Mouse (Mus musculus) urinary bladder, adult 2 months (tissue): ENCODE results near the gene Clip3. TPM values are rescaled to one million over a fixed set of nuclear protein-coding genes. Genes with fewer than 3 reads are reported as not detected.
A peak's percentile ranks its signal among the peaks of the same experiment; 100 is the strongest.

ENCODE experiments used
- DNase-seq: peaks from one replicate; pipeline ENCODE4 v3.0.0; 2022; ENCODE audit warnings: low spot score
- polyA plus RNA-seq: library from polyadenylated mRNA; depleted of rRNA; stranded (reverse); fragments of >200 nt; gene quantifications from 2 replicates; pipeline ENCODE4 v1.2.3, GENCODE M21; 2012; rRNA removed

Clip3 gene
- polyA plus RNA-seq, 1 experiment: 23.7 TPM

GRCm38 (mm10) chr7:30326427-30326826, 34.9 kb downstream of the Clip3 start:
- no peak for DNase-seq

- DNase-seq: no peak
Observed at GRCm38 (mm10) chr7:30327140-30327539, 35.6 kb downstream of the Clip3 start.

GRCm38 (mm10) chr7:30328379-30328778, 36.9 kb downstream of the Clip3 start:
- no peak for DNase-seq

GRCm38 (mm10) chr7:30331887-30332286, 40.4 kb downstream of the Clip3 start:
- no peak for DNase-seq

- DNase-seq: no peak
Observed at GRCm38 (mm10) chr7:30332622-30333259, 41.2 kb downstream of the Clip3 start.

- no peak for DNase-seq
Observed at GRCm38 (mm10) chr7:30333436-30333835, 41.9 kb downstream of the Clip3 start.

GRCm38 (mm10) chr7:30334563-30334962, 43.0 kb downstream of the Clip3 start:
- no peak for DNase-seq

- no peak for DNase-seq
Observed at GRCm38 (mm10) chr7:30335688-30336087, 44.2 kb downstream of the Clip3 start.

- peak; percentile 52 for DNase-seq
Observed at GRCm38 (mm10) chr7:30336384-30336783, 44.9 kb downstream of the Clip3 start.

- no peak for DNase-seq
Observed at GRCm38 (mm10) chr7:30339432-30340109, 48.0 kb downstream of the Clip3 start.

- DNase-seq: no peak
Observed at GRCm38 (mm10) chr7:30346635-30347379, 55.3 kb downstream of the Clip3 start.

GRCm38 (mm10) chr7:30347828-30348227, 56.3 kb downstream of the Clip3 start:
- no peak for DNase-seq

GRCm38 (mm10) chr7:30353279-30353822, 61.8 kb downstream of the Clip3 start:
- DNase-seq: no peak

- no peak for DNase-seq
Observed at GRCm38 (mm10) chr7:30354059-30354458, 62.5 kb downstream of the Clip3 start.

Other genes starting within 250 kb of the Clip3 start
- 11.0 and 14.3 TPM in 2 replicates for gene Zfp14, start 240.3 kb upstream of the Clip3 start, polyA plus RNA-seq
- 1.3 and 1.9 TPM in 2 replicates for gene Zfp82, start 218.8 kb upstream of the Clip3 start, polyA plus RNA-seq
- gene Gm26920, start 201.3 kb upstream of the Clip3 start, polyA plus RNA-seq: 0.15 and 0.17 TPM in 2 replicates
- 3.6 and 4.7 TPM in 2 replicates for gene Zfp566, start 201.2 kb upstream of the Clip3 start, polyA plus RNA-seq
- gene Zfp260, start 197.0 kb upstream of the Clip3 start, polyA plus RNA-seq: 39.0 and 39.6 TPM in 2 replicates
- 2.6 and 3.0 TPM in 2 replicates for gene Zfp382, start 169.8 kb upstream of the Clip3 start, polyA plus RNA-seq
- 49.8 and 50.1 TPM in 2 replicates for gene Zfp146, start 122.0 kb upstream of the Clip3 start, polyA plus RNA-seq
- 16.9 and 19.4 TPM in 2 replicates for gene Cox7a1, start 107.6 kb upstream of the Clip3 start, polyA plus RNA-seq
- 449 and 545 TPM in 2 replicates for gene Capns1, start 92.9 kb upstream of the Clip3 start, polyA plus RNA-seq
- 107 and 140 TPM in 2 replicates for gene Polr2i, start 59.8 kb upstream of the Clip3 start, polyA plus RNA-seq
- 84.3 and 84.5 TPM in 2 replicates for gene Tbcb, start 59.5 kb upstream of the Clip3 start, polyA plus RNA-seq
- gene Ovol3, start 56.0 kb upstream of the Clip3 start, polyA plus RNA-seq: 0.31 TPM in 1 of 2 replicates, not detected in the other
- 0.18 and 0.36 TPM in 2 replicates for gene Thap8, start 11.6 kb upstream of the Clip3 start, polyA plus RNA-seq
- gene Wdr62, start 11.3 kb upstream of the Clip3 start, polyA plus RNA-seq: 10.2 and 11.4 TPM in 2 replicates
- 68.0 and 80.2 TPM in 2 replicates for gene Alkbh6, start 17.0 kb downstream of the Clip3 start, polyA plus RNA-seq
- 5.4 and 9.1 TPM in 2 replicates for gene Syne4, start 23.1 kb downstream of the Clip3 start, polyA plus RNA-seq
- 0.57 and 0.72 TPM in 2 replicates for gene E130208F15Rik, start 30.0 kb downstream of the Clip3 start, polyA plus RNA-seq
- gene Sdhaf1, start 32.2 kb downstream of the Clip3 start, polyA plus RNA-seq: 12.8 and 15.4 TPM in 2 replicates
- 7.9 and 11.9 TPM in 2 replicates for gene Lrfn3, start 71.0 kb downstream of the Clip3 start, polyA plus RNA-seq
- 85.1 and 117 TPM in 2 replicates for gene Tyrobp, start 122.0 kb downstream of the Clip3 start, polyA plus RNA-seq
- 3.3 and 3.8 TPM in 2 replicates for gene Hcst, start 128.1 kb downstream of the Clip3 start, polyA plus RNA-seq
- gene Nfkbid, start 130.0 kb downstream of the Clip3 start, polyA plus RNA-seq: 1.8 and 2.0 TPM in 2 replicates
- 4.2 and 4.5 TPM in 2 replicates for gene Aplp1, start 153.8 kb downstream of the Clip3 start, polyA plus RNA-seq
- not detected in 2 replicates for gene Kirrel2, start 166.0 kb downstream of the Clip3 start, polyA plus RNA-seq
- gene Nphs1, start 166.6 kb downstream of the Clip3 start, polyA plus RNA-seq: not detected in 2 replicates
- not detected in 2 replicates for gene Prodh2, start 201.9 kb downstream of the Clip3 start, polyA plus RNA-seq
- gene Arhgap33, start 243.3 kb downstream of the Clip3 start, polyA plus RNA-seq: 6.9 and 7.7 TPM in 2 replicates